Mouse (Mus musculus): Measurements from ENCODE around the gene Wnt8b. TPM values are rescaled to one million over a fixed set of nuclear protein-coding genes. Genes with fewer than 3 reads are reported as not detected.

Wnt8b gene
- total and polyA plus RNA-seq, 3 experiments = not detected

DNA sequence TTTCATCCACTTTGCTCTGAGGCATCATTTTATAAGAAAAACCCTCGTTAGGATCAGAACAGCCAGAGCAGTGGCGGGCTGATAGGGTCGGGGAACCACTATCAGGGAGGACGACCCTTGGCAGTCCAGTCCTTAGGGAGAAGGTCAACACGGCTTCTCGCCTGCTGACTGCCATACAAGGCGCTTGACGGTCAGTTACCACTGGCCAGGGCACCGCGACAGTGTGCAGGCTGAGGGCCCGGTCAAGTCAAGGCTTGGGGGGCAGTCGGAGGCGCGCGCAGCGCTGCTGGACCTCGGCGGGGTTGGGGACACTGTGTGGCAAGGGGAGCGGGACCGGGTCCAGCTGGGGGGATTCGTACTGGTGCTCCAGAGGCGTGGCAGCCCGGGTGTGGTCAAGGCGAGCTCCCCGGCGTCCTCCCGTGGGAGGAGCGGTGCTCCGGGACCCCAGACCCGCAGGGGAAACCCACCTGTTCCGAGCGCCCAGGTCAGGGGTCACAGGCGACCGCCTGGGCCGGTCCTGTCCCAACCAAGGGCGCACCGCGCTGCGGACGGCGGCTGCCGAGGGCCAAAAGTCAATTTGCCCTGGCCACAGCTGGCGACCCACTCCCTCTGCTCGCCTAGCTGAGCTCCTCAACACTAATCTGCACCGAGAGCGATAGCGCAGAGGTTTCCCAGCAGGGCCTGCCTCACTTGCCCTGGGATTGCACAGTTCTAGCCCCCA is 52.2 kb downstream of the Wnt8b start, which contains the start of gene Sec31b:
TSS of gene Sec31b (minus strand) at position 544 of the 721 bp plus-strand sequence.
- Histone ChIP-seq H3K4me1 (ENCODE audit: control insufficient read depth in 1 of 2, insufficient read depth in 2 of 2, low read length in 2 of 2) (no peaks in the 10 kb centered on the region), H3K27ac (ENCODE audit: control insufficient read depth, low read depth, low read length) (no peak within 1 kb of the TSS), H3K79me2 (ENCODE audit: control insufficient read depth, insufficient read depth, low read length, poor library complexity) (no peaks in the 10 kb centered on the region), H3K9me3 (replicated peaks; ENCODE audit: insufficient read depth, low read length) (no peaks in the 10 kb centered on the region), H3K27me3 (ENCODE audit: control insufficient read depth in 1 of 2, insufficient read depth in 2 of 2, low read length in 2 of 2) (no peaks in the 10 kb centered on the region), H3K4me3 (ENCODE audit: control insufficient read depth in 1 of 2, insufficient read depth in 1 of 2, low read depth in 2 of 2, low read length in 2 of 2) (no peak within 1 kb of the TSS), H3K9ac (ENCODE audit: control insufficient read depth, low read depth, low read length, poor library complexity, severe bottlenecking) (no peak within 1 kb of the TSS), H3K36me3 (ENCODE audit: control insufficient read depth in 1 of 2, insufficient read depth in 2 of 2, low read length in 2 of 2) (peaks cover 0 to 2% of the 10 kb centered on the region in 2 experiments; a peak in 2 of 4 replicates)
- no peak for TF ChIP-seq ZC3H11A (IDR thresholded peaks at IDR 0.05; ENCODE audit: low read depth, low read length)
- no peak for TF ChIP-seq CHD2 (IDR thresholded peaks at IDR 0.05; ENCODE audit: low read length)
- no peak for TF ChIP-seq MYC (IDR thresholded peaks at IDR 0.05; ENCODE audit: low read depth, low read length)
- TF ChIP-seq NELFE (IDR thresholded peaks at IDR 0.05; ENCODE audit: low read depth, low read length) = no peak
- TF ChIP-seq NRF1 (IDR thresholded peaks at IDR 0.05; ENCODE audit: insufficient read depth, low read depth, low read length, poor library complexity, severe bottlenecking) = no peak
- TF ChIP-seq BHLHE40 (IDR thresholded peaks at IDR 0.05; ENCODE audit: borderline replicate concordance, low read depth, low read length) = no peak
- no peak for TF ChIP-seq MEF2A (IDR thresholded peaks at IDR 0.05; ENCODE audit: extremely low read depth, insufficient replicate concordance, low read depth, low read length, poor library complexity, severe bottlenecking)
- TF ChIP-seq POLR2A (IDR thresholded peaks at IDR 0.05; ENCODE audit: control insufficient read depth in 1 of 2, insufficient read depth in 1 of 2, low read depth in 1 of 2, low read length in 2 of 2, poor library complexity in 1 of 2) = no peak
- TF ChIP-seq SMC3 (IDR thresholded peaks at IDR 0.05; ENCODE audit: low read depth, low read length) = no peak
- no peak for TF ChIP-seq SIN3A (IDR thresholded peaks at IDR 0.05; ENCODE audit: low read length)
- TF ChIP-seq MAFK (IDR thresholded peaks at IDR 0.05; ENCODE audit: borderline replicate concordance, low read depth, low read length) = no peak
- TF ChIP-seq MAX (IDR thresholded peaks at IDR 0.05; ENCODE audit: low read length) = no peak
- no peak for TF ChIP-seq MXI1 (IDR thresholded peaks at IDR 0.05; ENCODE audit: low read depth, low read length)
- no peak for TF ChIP-seq E2F4 (IDR thresholded peaks at IDR 0.05; ENCODE audit: borderline replicate concordance, low read depth, low read length)
- TF ChIP-seq ZMIZ1 (IDR thresholded peaks at IDR 0.05; ENCODE audit: low read depth, low read length) = no peak
- no peak for TF ChIP-seq KAT2A (conservative IDR thresholded peaks at IDR 0.05; ENCODE audit: low read depth, low read length)
- TF ChIP-seq CHD1 (IDR thresholded peaks at IDR 0.05; ENCODE audit: low read depth, low read length) = no peak
- TF ChIP-seq USF1 (IDR thresholded peaks at IDR 0.05; ENCODE audit: low read depth, low read length) = no peak
- DNase-seq (ENCODE audit: low read depth, low spot score) = no peak

DNA sequence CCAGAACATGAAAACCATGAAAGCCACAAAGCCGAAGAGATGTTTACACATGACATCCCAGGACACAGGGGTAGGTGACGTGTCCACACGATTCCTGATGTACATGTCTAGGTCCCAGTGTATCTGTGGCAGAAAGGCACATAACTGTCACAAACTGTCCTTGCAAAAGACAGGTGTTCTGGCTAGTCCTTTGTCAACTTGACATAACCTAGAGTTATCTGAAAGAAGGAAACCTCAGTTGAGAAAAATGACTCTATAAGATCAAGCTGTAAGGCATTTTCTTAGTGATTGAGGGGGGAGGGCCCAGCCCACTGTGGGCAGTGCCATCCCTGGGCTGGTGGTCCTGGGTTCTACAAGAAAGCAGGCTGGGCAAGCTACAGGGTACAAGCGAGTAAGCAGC is 59.5 kb downstream of the Wnt8b start, which contains the start of gene Gm20538:
TSS of gene Gm20538 (minus strand) at position 101 of the 400 bp plus-strand sequence.
- no peak for DNase-seq (ENCODE audit: low read depth, low spot score)
- Histone ChIP-seq H3K36me3 (ENCODE audit: control insufficient read depth in 1 of 2, insufficient read depth in 2 of 2, low read length in 2 of 2) (peaks cover 11 to 13% of the 10 kb centered on the region in 2 experiments), H3K9me3 (replicated peaks; ENCODE audit: insufficient read depth, low read length) (no peaks in the 10 kb centered on the region), H3K4me1 (ENCODE audit: control insufficient read depth in 1 of 2, insufficient read depth in 2 of 2, low read length in 2 of 2) (peaks cover 2 to 10% of the 10 kb centered on the region in 2 experiments; a peak in 2 of 4 replicates), H3K9ac (ENCODE audit: control insufficient read depth, low read depth, low read length, poor library complexity, severe bottlenecking) (no peak within 1 kb of the TSS), H3K27me3 (ENCODE audit: control insufficient read depth in 1 of 2, insufficient read depth in 2 of 2, low read length in 2 of 2) (no peaks in the 10 kb centered on the region), H3K27ac (ENCODE audit: control insufficient read depth, low read depth, low read length) (no peak within 1 kb of the TSS), H3K4me3 (ENCODE audit: control insufficient read depth in 1 of 2, insufficient read depth in 1 of 2, low read depth in 2 of 2, low read length in 2 of 2) (no peak within 1 kb of the TSS), H3K79me2 (ENCODE audit: control insufficient read depth, insufficient read depth, low read length, poor library complexity) (peaks cover 19% of the 10 kb centered on the region)
- no peak for TF ChIP-seq JUND (IDR thresholded peaks at IDR 0.05; ENCODE audit: low read depth, low read length)
- TF ChIP-seq HCFC1 (IDR thresholded peaks at IDR 0.05; ENCODE audit: low read depth, low read length) = no peak
- no peak for TF ChIP-seq MXI1 (IDR thresholded peaks at IDR 0.05; ENCODE audit: low read depth, low read length)
- TF ChIP-seq MYB (IDR thresholded peaks at IDR 0.05; ENCODE audit: low read depth, low read length) = no peak
- TF ChIP-seq POLR2AphosphoS2 (IDR thresholded peaks at IDR 0.05; ENCODE audit: low read length) = no peak
- TF ChIP-seq GABPA (IDR thresholded peaks at IDR 0.05; ENCODE audit: low read depth, low read length) = no peak
- no peak for TF ChIP-seq SMC3 (IDR thresholded peaks at IDR 0.05; ENCODE audit: low read depth, low read length)
- no peak for TF ChIP-seq ZNF384 (IDR thresholded peaks at IDR 0.05; ENCODE audit: low read depth, low read length)
- no peak for TF ChIP-seq KAT2A (conservative IDR thresholded peaks at IDR 0.05; ENCODE audit: low read depth, low read length)
- no peak for TF ChIP-seq TAL1 (IDR thresholded peaks at IDR 0.05; ENCODE audit: low read length)
